Mouse (Mus musculus) midbrain, embryonic 10.5 days (tissue): ENCODE results near the gene Psmb6. TPM values are rescaled to one million over a fixed set of nuclear protein-coding genes. Genes with fewer than 3 reads are reported as not detected.
"Not testable (repeated sequence)": the region's sequence is repeated elsewhere in the genome, so short reads cannot be mapped to it uniquely, and the experiment has no call there.

ENCODE experiments used
- DNase-seq: peaks from one replicate; pipeline ENCODE4 v3.0.0-alpha.2; 2017; ENCODE audit warnings: low spot score
- H3K27ac ChIP-seq: fragments of 300-500 bp; sonication (generic); replicated peaks from 2 replicates; pipeline ENCODE4 v1.5.1; 2016; ENCODE audit warnings: mild to moderate bottlenecking
- H3K27me3 ChIP-seq: fragments of 300-500 bp; sonication (generic); 2 replicates; pipeline ENCODE4 v1.6.1; 2016; ENCODE audit warnings: low read depth, mild to moderate bottlenecking; ENCODE audit not compliant: poor library complexity, severe bottlenecking
- H3K36me3 ChIP-seq: fragments of 300-500 bp; sonication (generic); 2 replicates; pipeline ENCODE4 v1.6.1; 2016; ENCODE audit warnings: mild to moderate bottlenecking, moderate library complexity
- H3K4me1 ChIP-seq: fragments of 300-500 bp; sonication (generic); 2 replicates; pipeline ENCODE4 v1.6.1; 2016
- H3K4me3 ChIP-seq: fragments of 300-500 bp; sonication (generic); 2 replicates; pipeline ENCODE4 v1.5.1; 2016; ENCODE audit warnings: mild to moderate bottlenecking, moderate library complexity
- H3K9me3 ChIP-seq: fragments of 300-500 bp; sonication (generic); replicated peaks from 2 replicates; pipeline ENCODE4 v1.6.1; 2016; ENCODE audit warnings: mild to moderate bottlenecking
- WGBS: fragments of 180-500 bp; shearing (Covaris S2); methylation state at CpG from one replicate; pipeline ENCODE4 v1.1.7; 2016; 5-methylcytosine and 5-hydroxymethylcytosine counted together
- polyA plus RNA-seq: library from polyadenylated mRNA; unstranded; fragments of >200 nt; fragmentation: Nextera tagmentation; extraction: Ambion mirVana; gene quantifications from 2 replicates; pipeline ENCODE4 v1.2.1, GENCODE M21; 2016

Gene Psmb6
- polyA plus RNA-seq, 1 experiment from 2014 or later = 1,129 TPM

GRCm38 (mm10) chr11:70526211-70526610 lies 1.0 kb downstream of the Psmb6 start:
- 0 out of 2 replicates have a peak overlapping the region, but pooled peaks have one; percentile 88 for H3K27ac ChIP-seq
- no peaks in the 10 kb centered on the region for H3K9me3 ChIP-seq
- H3K27me3 ChIP-seq = no peaks in the 10 kb centered on the region

GRCm38 (mm10) chr11:70528610-70529009 lies 3.4 kb downstream of the Psmb6 start:
- no peak for DNase-seq
- Histone ChIP-seq H3K4me1 (peaks cover 13% of the 10 kb centered on the region), H3K36me3 (peaks cover 36% of the 10 kb centered on the region), H3K9me3 (no peaks in the 10 kb centered on the region), H3K27ac (no peak overlapping the region), H3K4me3 (no peak overlapping the region), H3K27me3 (no peaks in the 10 kb centered on the region)
- WGBS = 89% methylated on average over 7 of the region's 7 CpGs

More at GRCm38 (mm10) chr11:70526211-70526610, 1.0 kb downstream of the Psmb6 start:
- H3K4me1 ChIP-seq = peaks cover 13% of the 10 kb centered on the region
- no peak for DNase-seq
- 93% methylated on average over 12 of the region's 12 CpGs for WGBS
- H3K36me3 ChIP-seq = peaks cover 36% of the 10 kb centered on the region
- H3K4me3 ChIP-seq = peak overlapping the region; percentile 80

GRCm38 (mm10) chr11:70531065-70531464 lies 5.9 kb downstream of the Psmb6 start:
- WGBS = 78% methylated on average over 2 of the region's 2 CpGs
- not testable (repeated sequence) for H3K4me3 ChIP-seq, H3K9me3 ChIP-seq, DNase-seq, H3K4me1 ChIP-seq, H3K27me3 ChIP-seq, H3K27ac ChIP-seq
- peaks cover 34% of the 10 kb centered on the region for H3K36me3 ChIP-seq

GRCm38 (mm10) chr11:70532839-70533238 lies 7.7 kb downstream of the Psmb6 start, which contains the start of gene Gm40193:
Gene Gm40193, minus strand, starts transcription at chr11:70532939.
- no peak for DNase-seq
- no peaks in the 10 kb centered on the region for H3K4me1 ChIP-seq
- H3K36me3 ChIP-seq = peaks cover 17% of the 10 kb centered on the region
- H3K27ac ChIP-seq = no peak within 1 kb of the TSS
- WGBS = 79% methylated on average over 6 of the region's 6 CpGs
- no peaks in the 10 kb centered on the region for H3K27me3 ChIP-seq
- H3K4me3 ChIP-seq = no peak within 1 kb of the TSS
- H3K9me3 ChIP-seq = no peaks in the 10 kb centered on the region

GRCm38 (mm10) chr11:70539423-70539822 lies 14.3 kb downstream of the Psmb6 start:
- H3K4me1 ChIP-seq = peaks cover 15% of the 10 kb centered on the region
- no peaks in the 10 kb centered on the region for H3K36me3 ChIP-seq
- H3K27ac ChIP-seq = peak overlapping the region; percentile 81; the same call in 1 of the 2 replicates
- H3K27me3 ChIP-seq = peaks cover 35% of the 10 kb centered on the region
- DNase-seq = no peak
- no peaks in the 10 kb centered on the region for H3K9me3 ChIP-seq
- 24% methylated on average over 9 of the region's 9 CpGs for WGBS
- H3K4me3 ChIP-seq = peak overlapping the region; percentile 73

- WGBS = under 1% methylated on average over 65 of the region's 65 CpGs
- peak within 1 kb of the TSS; percentile 73 for H3K4me3 ChIP-seq
- no peaks in the 10 kb centered on the region for H3K9me3 ChIP-seq
- no peaks in the 10 kb centered on the region for H3K36me3 ChIP-seq
- peaks cover 15% of the 10 kb centered on the region for H3K4me1 ChIP-seq
- H3K27me3 ChIP-seq = peaks cover 35% of the 10 kb centered on the region
- DNase-seq = peak; percentile 86
- H3K27ac ChIP-seq = peak within 1 kb of the TSS; percentile 81
Observed at GRCm38 (mm10) chr11:70539877-70540587, 14.9 kb downstream of the Psmb6 start, which contains the start of gene Pld2. Gene Pld2, plus strand, starts transcription at chr11:70540064.

GRCm38 (mm10) chr11:70540928-70541327 lies 15.8 kb downstream of the Psmb6 start:
- no peaks in the 10 kb centered on the region for H3K36me3 ChIP-seq
- no peak for DNase-seq
- H3K27me3 ChIP-seq = peaks cover 35% of the 10 kb centered on the region
- no peaks in the 10 kb centered on the region for H3K9me3 ChIP-seq
- peaks cover 15% of the 10 kb centered on the region for H3K4me1 ChIP-seq
- peak overlapping the region; percentile 73 for H3K4me3 ChIP-seq
- WGBS = 89% methylated on average over 7 of the region's 7 CpGs
- no peak overlapping the region for H3K27ac ChIP-seq

GRCm38 (mm10) chr11:70541415-70541814 lies 16.2 kb downstream of the Psmb6 start:
- no peaks in the 10 kb centered on the region for H3K36me3 ChIP-seq
- 75% methylated on average over 5 of the region's 5 CpGs for WGBS
- peaks cover 15% of the 10 kb centered on the region for H3K4me1 ChIP-seq
- peaks cover 35% of the 10 kb centered on the region for H3K27me3 ChIP-seq
- no peak overlapping the region for H3K4me3 ChIP-seq
- H3K9me3 ChIP-seq = no peaks in the 10 kb centered on the region
- H3K27ac ChIP-seq = no peak overlapping the region
- DNase-seq = no peak

GRCm38 (mm10) chr11:70544496-70544895 lies 19.3 kb downstream of the Psmb6 start:
- DNase-seq = no peak
- H3K9me3 ChIP-seq = no peaks in the 10 kb centered on the region
- no peaks in the 10 kb centered on the region for H3K36me3 ChIP-seq
- H3K27me3 ChIP-seq = peaks cover 24% of the 10 kb centered on the region
- H3K4me1 ChIP-seq = peaks cover 13% of the 10 kb centered on the region
- WGBS = 75% methylated on average over 7 of the region's 7 CpGs
- no peak overlapping the region for H3K27ac ChIP-seq
- no peak overlapping the region for H3K4me3 ChIP-seq

GRCm38 (mm10) chr11:70551526-70551925 lies 26.4 kb downstream of the Psmb6 start:
- H3K36me3 ChIP-seq = no peaks in the 10 kb centered on the region
- no peaks in the 10 kb centered on the region for H3K9me3 ChIP-seq
- 0 out of 2 replicates have a peak, but pooled peaks cover 9% of the 10 kb centered on the region for H3K4me1 ChIP-seq
- no peak overlapping the region for H3K4me3 ChIP-seq
- DNase-seq = no peak
- peaks cover 6% of the 10 kb centered on the region; the same call in 1 of the 2 replicates for H3K27me3 ChIP-seq
- WGBS = 91% methylated on average over 8 of the region's 8 CpGs
- H3K27ac ChIP-seq = no peak overlapping the region

- WGBS = 35% methylated on average over 7 of the region's 7 CpGs
- H3K9me3 ChIP-seq = no peaks in the 10 kb centered on the region
- no peak for DNase-seq
- H3K36me3 ChIP-seq = no peaks in the 10 kb centered on the region
- no peak overlapping the region for H3K4me3 ChIP-seq
- H3K27ac ChIP-seq = no peak overlapping the region
- peaks cover 6% of the 10 kb centered on the region; the same call in 1 of the 2 replicates for H3K27me3 ChIP-seq
- H3K4me1 ChIP-seq = 0 out of 2 replicates have a peak, but pooled peaks cover 9% of the 10 kb centered on the region
Observed at GRCm38 (mm10) chr11:70553940-70554339, 28.8 kb downstream of the Psmb6 start.

- Histone ChIP-seq H3K27ac (no peak overlapping the region), H3K4me1 (peaks cover 19% of the 10 kb centered on the region), H3K36me3 (no peaks in the 10 kb centered on the region), H3K4me3 (no peak overlapping the region), H3K27me3 (peaks cover 6% of the 10 kb centered on the region; the same call in 1 of the 2 replicates), H3K9me3 (no peaks in the 10 kb centered on the region)
- WGBS = 88% methylated on average over 9 of the region's 9 CpGs
- no peak for DNase-seq
Observed at GRCm38 (mm10) chr11:70557545-70557944, 32.4 kb downstream of the Psmb6 start.

GRCm38 (mm10) chr11:70561937-70562286 lies 36.7 kb downstream of the Psmb6 start:
- Histone ChIP-seq H3K4me3 (peak overlapping the region; percentile 70), H3K4me1 (peaks cover 44% of the 10 kb centered on the region), H3K9me3 (no peaks in the 10 kb centered on the region), H3K27me3 (no peaks in the 10 kb centered on the region), H3K36me3 (no peaks in the 10 kb centered on the region), H3K27ac (peak overlapping the region; percentile 90)
- no peak for DNase-seq
- WGBS = 4% methylated on average over 2 of the region's 2 CpGs
